Mouse (Mus musculus) liver, embryonic 14.5 days (tissue): ENCODE measurements at regions not wholly inside any gene's neighbourhood (a gene's known extent, or its start where the extent isn't known, plus 50 kb on each side); places are given as distances from the start of the nearest gene placed in this dataset.

Experiments used
- ATAC-seq: fragments of 200-750 bp; cut with Nextera tagmentation; 2 replicates; pipeline ENCODE4 v1.8.0; 2017; ENCODE audit warnings: moderate number of reproducible peaks, mild to moderate bottlenecking, moderate library complexity; ENCODE audit not compliant: insufficient read depth
- DNase-seq, 3 experiments: peaks; one replicate each; pipeline ENCODE4 v3.0.0-alpha.2; 2012 to 2013; ENCODE audit warnings: low read depth in 3 of 3, low spot score in 3 of 3
- H3K27ac ChIP-seq: fragments of 300-500 bp; sonication (generic); 2 replicates; pipeline ENCODE4 v1.5.1; 2014; ENCODE audit warnings: moderate library complexity, mild to moderate bottlenecking, control low read depth, inconsistent platforms
- H3K27me3 ChIP-seq: fragments of 300-500 bp; sonication (generic); 2 replicates; pipeline ENCODE4 v1.6.1; 2014; ENCODE audit warnings: mild to moderate bottlenecking, low read length, moderate library complexity; ENCODE audit not compliant: control insufficient read depth, insufficient read depth
- H3K36me3 ChIP-seq: fragments of 300-500 bp; sonication (generic); replicated peaks from 2 replicates; pipeline ENCODE4 v1.6.1; 2014; ENCODE audit warnings: low read depth; ENCODE audit not compliant: control insufficient read depth, insufficient read depth
- H3K4me1 ChIP-seq, 2 experiments: fragments of 200-500 bp in 1 of 2; fragments of 300-500 bp in 1 of 2; sonication (generic) in 1 of 2; replicated peaks; 2 replicates each; pipeline ENCODE4 v1.6.1; 2012 to 2014; ENCODE audit warnings: antibody characterized with exemption in 1 of 2, inconsistent platforms in 1 of 2, low read length in 1 of 2; ENCODE audit not compliant: control insufficient read depth in 2 of 2, insufficient read depth in 2 of 2
- H3K4me2 ChIP-seq: fragments of 300-500 bp; sonication (generic); 2 replicates; pipeline ENCODE4 v1.6.1; 2014; ENCODE audit warnings: low read depth, mild to moderate bottlenecking, control low read depth, moderate library complexity
- H3K4me3 ChIP-seq, 2 experiments: fragments of 200-500 bp in 1 of 2; fragments of 300-500 bp in 1 of 2; sonication (generic) in 1 of 2; 2 replicates each; pipeline ENCODE4 v1.5.1; 2012 to 2014; ENCODE audit warnings: low read depth in 2 of 2, low read length in 2 of 2, mild to moderate bottlenecking in 2 of 2, control low read depth in 1 of 2, inconsistent platforms in 1 of 2, moderate library complexity in 1 of 2; ENCODE audit not compliant: insufficient read depth in 1 of 2
- H3K9ac ChIP-seq: fragments of 300-500 bp; sonication (generic); replicated peaks from 2 replicates; pipeline ENCODE4 v1.6.1; 2014; ENCODE audit warnings: mild to moderate bottlenecking, control low read depth, moderate library complexity
- H3K9me3 ChIP-seq: fragments of 300-500 bp; sonication (generic); 2 replicates; pipeline ENCODE4 v1.6.1; 2016; ENCODE audit warnings: low read length, mixed read lengths; ENCODE audit not compliant: control insufficient read depth
- CTCF ChIP-seq: IDR thresholded peaks from 2 replicates; pipeline ENCODE4 v1.5.1; 2016; ENCODE audit warnings: antibody characterized with exemption, low read depth, control low read depth
- EP300 ChIP-seq: IDR thresholded peaks from 2 replicates; pipeline ENCODE4 v1.6.1; 2016; ENCODE audit warnings: antibody characterized with exemption, low read depth
- WGBS: fragments of 180-500 bp; shearing (Covaris S2); extraction: QIAGEN DNeasy Blood & Tissue Kit; methylation state at CpG from one replicate; pipeline ENCODE4 v1.1.7; 2014; ENCODE audit not compliant: insufficient replicate concordance; 5-methylcytosine and 5-hydroxymethylcytosine counted together

GRCm38 (mm10) chr15:10790862-10791497, 76.6 kb upstream of the Rai14 start:
- DNase-seq (no peak), ATAC-seq (no peak)
- no peak overlapping the region for H3K4me3 ChIP-seq
- H3K4me2 ChIP-seq: no peak overlapping the region
- H3K9me3 ChIP-seq: no peaks in the 10 kb centered on the region
- no peak for TF ChIP-seq EP300
- TF ChIP-seq CTCF: no peak
- no peaks in the 10 kb centered on the region for H3K27me3 ChIP-seq
- 56% methylated on average over 3 of the region's 3 CpGs for WGBS
- H3K27ac ChIP-seq: no peak overlapping the region
- no peak overlapping the region for H3K9ac ChIP-seq
- no peaks in the 10 kb centered on the region for H3K36me3 ChIP-seq
- H3K4me1 ChIP-seq: no peaks in the 10 kb centered on the region

GRCm38 (mm10) chr15:10791516-10792112, 77.2 kb upstream of the Rai14 start:
- no peak for DNase-seq
- H3K4me3 ChIP-seq: no peak overlapping the region
- H3K4me2 ChIP-seq: no peak overlapping the region
- no peaks in the 10 kb centered on the region for H3K36me3 ChIP-seq
- H3K27me3 ChIP-seq: no peaks in the 10 kb centered on the region
- WGBS: 58% methylated on average over 3 of the region's 3 CpGs
- H3K4me1 ChIP-seq: no peaks in the 10 kb centered on the region
- H3K9me3 ChIP-seq: no peaks in the 10 kb centered on the region
- H3K9ac ChIP-seq: no peak overlapping the region
- no peak overlapping the region for H3K27ac ChIP-seq
- no peak for ATAC-seq
- no peak for TF ChIP-seq CTCF
- no peak for TF ChIP-seq EP300

GRCm38 (mm10) chr15:10792156-10792555, 77.7 kb upstream of the Rai14 start:
- 67% methylated on average over 7 of the region's 7 CpGs for whole genome bisulfite sequencing
- H3K36me3 ChIP-seq: no peaks in the 10 kb centered on the region
- no peak for ATAC-seq

GRCm38 (mm10) chr15:10795126-10795792, 80.8 kb upstream of the Rai14 start:
- 57% methylated on average over 7 of the region's 7 CpGs for WGBS
- Histone ChIP-seq H3K4me2 (no peak overlapping the region), H3K27me3 (no peaks in the 10 kb centered on the region), H3K9me3 (no peaks in the 10 kb centered on the region), H3K36me3 (no peaks in the 10 kb centered on the region), H3K9ac (no peak overlapping the region), H3K4me3 (no peak overlapping the region), H3K27ac (no peak overlapping the region), H3K4me1 (no peaks in the 10 kb centered on the region)
- no peak for TF ChIP-seq EP300
- DNase-seq (no peak), ATAC-seq (no peak)

More at GRCm38 (mm10) chr15:10792156-10792555, 77.7 kb upstream of the Rai14 start:
- no peak for TF ChIP-seq CTCF
- TF ChIP-seq EP300: no peak
- Histone ChIP-seq H3K9ac (no peak overlapping the region), H3K4me3 (no peak overlapping the region), H3K27me3 (no peaks in the 10 kb centered on the region), H3K4me1 (no peaks in the 10 kb centered on the region), H3K9me3 (no peaks in the 10 kb centered on the region), H3K4me2 (no peak overlapping the region), H3K27ac (no peak overlapping the region)
- DNase-seq: no peak

GRCm38 (mm10) chr15:10799656-10800055, 85.2 kb upstream of the Rai14 start:
- DNase-seq: no peak
- H3K27ac ChIP-seq: no peak overlapping the region

More at GRCm38 (mm10) chr15:10799656-10800055, 85.2 kb upstream of the Rai14 start:
- no peak overlapping the region for H3K9ac ChIP-seq
- ATAC-seq: no peak
- H3K4me3 ChIP-seq: no peak overlapping the region
- H3K4me2 ChIP-seq: no peak overlapping the region
- TF ChIP-seq EP300 (no peak), CTCF (no peak)
- no peaks in the 10 kb centered on the region for H3K27me3 ChIP-seq
- no peaks in the 10 kb centered on the region for H3K36me3 ChIP-seq
- no peaks in the 10 kb centered on the region for H3K9me3 ChIP-seq
- H3K4me1 ChIP-seq: no peaks in the 10 kb centered on the region
